Mouse (Mus musculus): Measurements from ENCODE around the gene Lrfn2.
A peak's percentile ranks its signal among the peaks of the same experiment; 100 is the strongest.

Lrfn2 gene

GRCm38 (mm10) chr17:48931621-48932405 is at the start of gene Lrfn2:
Gene Lrfn2, plus strand, starts transcription at chr17:48932379.
- DNase-seq (ENCODE audit: low spot score in 2 of 2), result peak; percentile 74 to 80

- no peak for DNase-seq (ENCODE audit: low spot score in 2 of 2)
These were observed 44.5 kb upstream of the Lrfn2 start for GRCm38 (mm10) chr17:48887472-48888385.

GRCm38 (mm10) chr17:48905286-48906040 is 26.7 kb upstream of the Lrfn2 start:
- no peak for DNase-seq (ENCODE audit: low spot score in 2 of 2)

GRCm38 (mm10) chr17:48913437-48913836 is 18.7 kb upstream of the Lrfn2 start:
- no peak for DNase-seq (ENCODE audit: low spot score in 2 of 2)

GRCm38 (mm10) chr17:48917411-48917810 is 14.8 kb upstream of the Lrfn2 start:
- DNase-seq (ENCODE audit: low spot score in 2 of 2), result no peak

GRCm38 (mm10) chr17:48918458-48918857 is 13.7 kb upstream of the Lrfn2 start:
- DNase-seq (ENCODE audit: low spot score in 2 of 2), result no peak

- no peak for DNase-seq (ENCODE audit: low spot score in 2 of 2)
These were observed 9.3 kb upstream of the Lrfn2 start for GRCm38 (mm10) chr17:48922905-48923304.

GRCm38 (mm10) chr17:48925426-48925825 is 6.8 kb upstream of the Lrfn2 start:
- DNase-seq (ENCODE audit: low spot score in 2 of 2), result no peak

GRCm38 (mm10) chr17:48930994-48931393 is 1.2 kb upstream of the Lrfn2 start:
- no peak for DNase-seq (ENCODE audit: low spot score in 2 of 2)

- DNase-seq (ENCODE audit: low spot score in 2 of 2), result no peak
These were observed 277 bp downstream of the Lrfn2 start for GRCm38 (mm10) chr17:48932406-48932906.

GRCm38 (mm10) chr17:48932916-48933315 is 737 bp downstream of the Lrfn2 start:
- DNase-seq (ENCODE audit: low spot score in 2 of 2), result no peak

- no peak for DNase-seq (ENCODE audit: low spot score in 2 of 2)
These were observed 3.0 kb downstream of the Lrfn2 start for GRCm38 (mm10) chr17:48935201-48935600.

GRCm38 (mm10) chr17:48936445-48937141 is 4.4 kb downstream of the Lrfn2 start:
- no peak for DNase-seq (ENCODE audit: low spot score in 2 of 2)

GRCm38 (mm10) chr17:48938711-48939220 is 6.6 kb downstream of the Lrfn2 start:
- DNase-seq (ENCODE audit: low spot score in 2 of 2), result no peak

- no peak for DNase-seq (ENCODE audit: low spot score in 2 of 2)
These were observed 14.1 kb downstream of the Lrfn2 start for GRCm38 (mm10) chr17:48946315-48946714.

GRCm38 (mm10) chr17:48946765-48947164 is 14.6 kb downstream of the Lrfn2 start:
- no peak for DNase-seq (ENCODE audit: low spot score in 2 of 2)

GRCm38 (mm10) chr17:48951250-48951649 is 19.1 kb downstream of the Lrfn2 start:
- DNase-seq (ENCODE audit: low spot score in 2 of 2), result no peak

GRCm38 (mm10) chr17:48956033-48956631 is 24.0 kb downstream of the Lrfn2 start:
- no peak for DNase-seq (ENCODE audit: low spot score in 2 of 2)

GRCm38 (mm10) chr17:48960161-48960698 is 28.1 kb downstream of the Lrfn2 start:
- peak; percentile 41 to 66 for DNase-seq (ENCODE audit: low spot score in 2 of 2)

- no peak for DNase-seq (ENCODE audit: low spot score in 2 of 2)
These were observed 30.5 kb downstream of the Lrfn2 start for GRCm38 (mm10) chr17:48962646-48963045.
